Mouse (Mus musculus) embryonic facial prominence, embryonic 13.5 days (tissue): ENCODE measurements around the gene Skint10. TPM values are rescaled to one million over a fixed set of nuclear protein-coding genes. Genes with fewer than 3 reads are reported as not detected.

ENCODE experiments used
- ATAC-seq: fragments of 200-750 bp; cut with Nextera tagmentation; 2 replicates; pipeline ENCODE4 v1.8.0; 2017; ENCODE audit warnings: low read depth; ENCODE audit not compliant: insufficient number of reproducible peaks, insufficient read depth, low FRiP score, low TSS enrichment
- H3K27ac ChIP-seq: fragments of 300-500 bp; sonication (generic); 2 replicates; pipeline ENCODE4 v1.5.1; 2015; ENCODE audit warnings: moderate library complexity, mild to moderate bottlenecking, inconsistent platforms
- H3K27me3 ChIP-seq: fragments of 300-500 bp; sonication (generic); 2 replicates; pipeline ENCODE4 v1.6.1; 2015; ENCODE audit warnings: mild to moderate bottlenecking, inconsistent platforms
- H3K36me3 ChIP-seq: fragments of 300-500 bp; sonication (generic); 2 replicates; pipeline ENCODE4 v1.6.1; 2015; ENCODE audit warnings: mild to moderate bottlenecking, inconsistent platforms
- H3K4me1 ChIP-seq: fragments of 300-500 bp; sonication (generic); 2 replicates; pipeline ENCODE4 v1.6.1; 2015; ENCODE audit warnings: inconsistent platforms
- H3K4me2 ChIP-seq: fragments of 300-500 bp; sonication (generic); 2 replicates; pipeline ENCODE4 v1.6.1; 2015; ENCODE audit warnings: moderate library complexity, mild to moderate bottlenecking, inconsistent platforms
- H3K4me3 ChIP-seq: fragments of 300-500 bp; sonication (generic); 2 replicates; pipeline ENCODE4 v1.5.1; 2015; ENCODE audit warnings: mild to moderate bottlenecking, inconsistent platforms
- H3K9ac ChIP-seq: fragments of 300-500 bp; sonication (generic); 2 replicates; pipeline ENCODE4 v1.6.1; 2015; ENCODE audit warnings: mild to moderate bottlenecking, inconsistent platforms
- H3K9me3 ChIP-seq: fragments of 300-500 bp; sonication (generic); 2 replicates; pipeline ENCODE4 v1.6.1; 2016; ENCODE audit warnings: inconsistent platforms
- WGBS: fragments of 180-500 bp; shearing (Covaris S2); methylation state at CpG from one replicate; pipeline ENCODE4 v1.1.7; 2015; ENCODE audit warnings: mixed read lengths; 5-methylcytosine and 5-hydroxymethylcytosine counted together
- polyA plus RNA-seq: library from polyadenylated mRNA; unstranded; fragments of >200 nt; fragmentation: Nextera tagmentation; extraction: Ambion mirVana; gene quantifications from 2 replicates; pipeline ENCODE4 v1.2.1, GENCODE M21; 2015

The Skint10 gene
- polyA plus RNA-seq = not detected in 2 replicates

DNA sequence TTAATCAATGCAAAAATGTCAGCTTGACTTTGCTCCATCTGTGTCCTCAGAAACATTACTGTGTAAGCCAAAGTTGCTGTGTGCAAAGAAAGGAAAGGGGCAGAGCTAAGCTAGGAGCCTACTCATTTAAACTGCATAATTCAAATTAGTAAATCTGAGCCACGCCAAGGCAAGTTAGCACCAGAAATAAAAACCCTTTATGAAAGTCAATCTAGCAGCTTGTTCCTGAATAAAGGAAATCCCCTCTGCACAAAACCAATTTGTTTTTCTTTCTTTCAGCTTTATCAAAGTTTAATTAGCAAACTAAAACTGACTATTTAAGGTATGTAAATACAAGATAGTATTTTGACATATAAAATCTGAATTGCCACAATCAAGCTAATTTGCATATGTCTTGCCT is at the start of gene Skint10:
Skint10 (minus strand) TSS at position 101 of the 400 bp plus-strand sequence.
- H3K4me3 ChIP-seq = no peak within 1 kb of the TSS
- WGBS = 82% methylated on average over 1 of the region's 1 CpGs
- no peaks in the 10 kb centered on the region for H3K27me3 ChIP-seq

GRCm38 (mm10) chr4:112790646-112791045 is 16.0 kb upstream of the Skint10 start:
- no peak overlapping the region for H3K4me3 ChIP-seq
- H3K36me3 ChIP-seq = no peaks in the 10 kb centered on the region
- WGBS = 4% methylated on average over 1 of the region's 1 CpGs
- no peak overlapping the region for H3K9ac ChIP-seq
- ATAC-seq = no peak
- H3K9me3 ChIP-seq = peaks cover 11% of the 10 kb centered on the region
- no peak overlapping the region for H3K4me2 ChIP-seq
- no peaks in the 10 kb centered on the region for H3K4me1 ChIP-seq
- H3K27ac ChIP-seq = no peak overlapping the region
- no peaks in the 10 kb centered on the region for H3K27me3 ChIP-seq

More for the DNA sequence above, at the start of gene Skint10:
- no peak within 1 kb of the TSS for H3K4me2 ChIP-seq
- H3K27ac ChIP-seq = no peak within 1 kb of the TSS
- H3K4me1 ChIP-seq = no peaks in the 10 kb centered on the region
- no peak within 1 kb of the TSS for H3K9ac ChIP-seq
- H3K9me3 ChIP-seq = peaks cover 4% of the 10 kb centered on the region; the same call in 1 of the 2 replicates
- ATAC-seq = no peak
- no peaks in the 10 kb centered on the region for H3K36me3 ChIP-seq

Other genes starting within 250 kb of the Skint10 start
- gene Skint2, start 217.7 kb downstream of the Skint10 start, polyA plus RNA-seq = not detected in 2 replicates